Mouse (Mus musculus) embryo, embryonic 11 days (tissue): Measurements from ENCODE around the gene Gm45021.
"Not testable (repeated sequence)": the region's sequence is repeated elsewhere in the genome, so short reads cannot be mapped to it uniquely, and the experiment has no call there.

Source experiments
- DNase-seq: peaks from one replicate; pipeline ENCODE4 v3.0.0-alpha.2; 2015

Gm45021 gene

DNA sequence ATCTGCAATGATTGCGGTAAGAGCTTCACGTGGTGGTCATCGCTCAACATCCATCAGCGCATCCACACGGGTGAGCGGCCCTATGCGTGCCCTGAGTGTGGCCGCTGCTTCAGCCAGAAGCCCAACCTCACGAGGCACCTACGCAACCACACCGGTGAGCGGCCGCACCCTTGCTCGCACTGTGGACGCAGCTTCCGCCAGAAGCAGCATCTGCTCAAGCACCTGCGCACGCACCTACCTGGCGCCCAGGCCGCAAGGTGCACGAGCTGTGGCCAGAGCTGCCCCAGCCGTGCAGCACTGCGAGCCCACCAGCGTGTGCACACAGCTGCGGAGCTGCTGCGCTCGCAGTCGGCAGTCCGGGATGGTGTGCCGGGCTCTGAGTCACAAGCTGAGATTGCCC is 30.6 kb downstream of the Gm45021 start:
- no peak for DNase-seq

GRCm38 (mm10) chr6:48622186-48622843 is 32.9 kb downstream of the Gm45021 start:
- not testable (repeated sequence) for DNase-seq

- no peak for DNase-seq
Measured at GRCm38 (mm10) chr6:48623460-48623859, 34.0 kb downstream of the Gm45021 start.

GRCm38 (mm10) chr6:48626464-48626863 is 37.1 kb downstream of the Gm45021 start, which contains the start of gene AI854703:
AI854703 (plus strand) TSS chr6:48626764.
- DNase-seq, result no peak

DNA sequence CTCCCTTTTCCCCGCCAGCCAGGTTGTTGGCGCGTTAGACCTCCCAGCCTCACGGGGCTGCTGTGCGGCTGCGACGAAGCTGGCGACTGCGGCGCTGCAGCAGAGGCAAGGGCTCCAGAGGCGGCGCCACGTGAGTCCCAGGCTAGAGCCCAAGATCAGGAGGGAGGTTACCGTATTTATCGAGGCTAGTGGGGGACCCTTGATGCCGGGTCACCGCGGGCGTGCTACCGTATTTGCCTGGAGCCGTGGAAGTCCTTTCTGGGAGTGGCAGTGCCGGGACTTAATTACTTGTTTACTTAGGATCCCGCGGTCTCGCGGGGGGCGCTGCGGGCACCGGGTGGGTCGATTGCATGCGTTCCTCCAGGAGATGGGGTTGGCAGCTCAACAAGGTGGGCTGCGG is 37.6 kb downstream of the Gm45021 start:
- peak; percentile 85 for DNase-seq

GRCm38 (mm10) chr6:48627511-48627924 is 38.1 kb downstream of the Gm45021 start:
- no peak for DNase-seq

DNA sequence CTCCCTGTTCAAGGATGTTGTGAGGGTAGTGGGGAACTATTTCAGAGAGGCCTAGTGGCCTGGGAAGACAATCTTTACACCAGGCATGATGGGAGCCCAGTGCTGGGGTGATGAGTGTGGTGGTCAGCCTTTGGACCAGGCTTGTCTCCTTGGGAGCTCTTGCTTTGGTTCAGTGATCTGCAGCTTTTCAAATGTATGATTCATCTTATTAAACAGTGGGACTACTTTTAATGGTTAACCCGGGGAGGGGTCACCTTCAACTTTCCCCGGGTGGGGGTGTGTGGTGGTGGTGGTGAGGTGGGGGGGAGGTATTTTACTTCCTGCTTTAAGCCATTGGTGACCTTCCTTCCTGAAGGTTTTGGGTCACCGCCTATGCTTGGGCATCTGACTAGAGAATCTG is 39.0 kb downstream of the Gm45021 start:
- DNase-seq, result no peak

DNA sequence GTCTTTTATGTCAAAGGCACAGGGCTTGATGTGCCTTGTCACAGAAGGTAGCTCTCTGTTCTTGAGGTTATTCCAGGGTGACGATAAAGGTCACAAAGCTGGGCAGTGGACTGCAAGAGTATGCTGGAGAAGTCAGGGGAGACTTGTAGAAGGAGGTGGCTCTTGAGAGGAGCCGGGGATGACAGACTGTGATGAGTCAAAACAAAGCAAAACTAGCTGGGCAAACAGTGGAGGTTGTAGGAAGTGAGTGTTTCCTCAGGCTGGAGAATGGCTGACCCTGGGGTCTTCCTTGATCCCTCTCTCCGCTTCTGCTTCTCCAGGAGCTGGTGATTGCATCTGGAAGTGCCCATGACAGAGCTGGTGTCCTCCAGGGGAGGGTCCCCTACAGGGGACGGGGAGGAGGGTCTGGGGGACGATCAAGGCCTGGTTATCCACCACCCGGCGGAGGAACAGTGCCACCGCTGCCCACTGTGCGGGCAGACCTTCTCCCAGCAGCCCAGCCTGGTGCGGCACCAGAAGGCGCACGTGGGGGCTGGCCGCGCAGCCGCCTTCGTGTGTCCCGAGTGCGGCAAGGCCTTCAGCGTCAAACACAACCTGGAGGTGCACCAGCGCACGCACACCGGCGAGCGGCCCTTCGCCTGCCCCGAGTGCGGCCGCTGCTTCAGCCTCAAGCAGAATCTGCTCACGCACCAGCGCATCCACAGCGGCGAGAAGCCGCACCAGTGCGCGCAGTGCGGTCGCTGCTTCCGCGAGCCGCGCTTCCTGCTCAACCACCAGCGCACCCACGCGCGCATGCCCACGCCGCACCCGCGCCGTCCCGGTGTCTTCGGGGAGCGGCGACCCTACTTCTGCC is 39.6 kb downstream of the Gm45021 start:
- peak; percentile 62 for DNase-seq

GRCm38 (mm10) chr6:48629661-48630034 is 40.2 kb downstream of the Gm45021 start:
- no peak for DNase-seq

DNA sequence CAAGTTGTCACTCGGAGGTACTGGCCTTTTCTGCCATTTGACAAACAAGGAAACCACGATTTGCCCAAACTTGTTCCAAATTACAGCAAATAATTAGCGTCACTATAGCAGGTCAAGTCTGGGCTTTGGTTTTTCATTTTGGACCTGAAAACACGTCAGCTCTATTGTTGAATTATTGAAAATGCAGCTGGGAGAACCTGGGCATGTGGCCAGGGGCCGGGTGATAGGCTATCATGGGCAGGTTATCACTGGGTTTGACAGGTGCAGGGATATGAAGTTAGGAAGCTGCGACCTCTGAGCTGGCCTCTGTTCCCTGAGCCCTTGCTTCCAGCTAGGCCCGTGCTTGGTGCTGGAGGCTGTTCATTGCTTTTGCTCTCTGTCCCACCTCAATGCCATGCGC is 41.4 kb downstream of the Gm45021 start:
- no peak for DNase-seq

DNA sequence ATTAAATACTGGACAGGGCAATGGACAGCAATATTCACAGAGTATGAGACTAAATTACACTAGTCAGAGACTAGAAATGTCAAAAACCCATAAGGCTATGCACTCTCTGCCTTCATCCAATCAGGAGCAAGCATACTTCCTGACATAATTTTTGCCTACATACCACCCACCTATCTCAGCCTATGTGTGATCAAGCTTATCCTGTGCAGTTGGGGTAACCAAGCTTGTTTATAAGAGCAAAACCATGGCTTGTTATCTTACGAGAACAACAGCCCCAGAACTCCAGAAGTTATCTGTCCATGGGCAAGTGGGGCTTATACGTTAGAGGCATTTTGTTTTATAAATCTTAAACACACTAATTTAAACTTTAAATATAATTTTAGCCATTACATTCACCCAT is 45.7 kb downstream of the Gm45021 start:
- DNase-seq, result no peak

- peak; percentile 41 for DNase-seq
Measured at GRCm38 (mm10) chr6:48636515-48636914, 47.1 kb downstream of the Gm45021 start.

GRCm38 (mm10) chr6:48637811-48638500 is 48.5 kb downstream of the Gm45021 start:
- DNase-seq, result no peak

GRCm38 (mm10) chr6:48638553-48638952 is 49.1 kb downstream of the Gm45021 start:
- DNase-seq, result no peak

GRCm38 (mm10) chr6:48641391-48641790 is 52.0 kb downstream of the Gm45021 start:
- DNase-seq, result no peak

DNA sequence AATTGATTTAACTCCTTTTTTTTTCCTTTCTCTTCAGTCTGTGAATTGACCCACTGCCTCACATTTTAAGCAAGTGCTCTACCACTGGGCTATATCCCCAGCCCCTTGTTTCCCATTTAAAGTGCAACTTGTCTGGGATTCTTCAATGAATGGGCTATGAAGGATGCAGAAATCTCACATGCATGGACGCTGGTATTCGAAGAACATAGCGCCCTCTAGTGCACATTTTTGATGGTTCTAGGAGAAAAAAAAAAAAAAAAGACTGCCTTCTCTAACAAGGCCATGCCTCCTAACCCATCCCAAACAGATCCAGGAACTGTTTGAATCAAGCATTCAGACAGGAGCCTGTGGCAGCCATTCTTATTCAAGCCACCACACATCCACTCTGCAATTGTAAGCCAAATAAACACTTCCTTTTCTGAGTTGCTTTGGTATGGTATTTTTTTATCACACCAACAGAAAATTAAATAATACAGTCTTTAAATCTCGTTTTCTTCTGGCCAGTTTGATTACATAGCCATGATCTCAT is 53.4 kb downstream of the Gm45021 start:
- peak; percentile 88 for DNase-seq

DNA sequence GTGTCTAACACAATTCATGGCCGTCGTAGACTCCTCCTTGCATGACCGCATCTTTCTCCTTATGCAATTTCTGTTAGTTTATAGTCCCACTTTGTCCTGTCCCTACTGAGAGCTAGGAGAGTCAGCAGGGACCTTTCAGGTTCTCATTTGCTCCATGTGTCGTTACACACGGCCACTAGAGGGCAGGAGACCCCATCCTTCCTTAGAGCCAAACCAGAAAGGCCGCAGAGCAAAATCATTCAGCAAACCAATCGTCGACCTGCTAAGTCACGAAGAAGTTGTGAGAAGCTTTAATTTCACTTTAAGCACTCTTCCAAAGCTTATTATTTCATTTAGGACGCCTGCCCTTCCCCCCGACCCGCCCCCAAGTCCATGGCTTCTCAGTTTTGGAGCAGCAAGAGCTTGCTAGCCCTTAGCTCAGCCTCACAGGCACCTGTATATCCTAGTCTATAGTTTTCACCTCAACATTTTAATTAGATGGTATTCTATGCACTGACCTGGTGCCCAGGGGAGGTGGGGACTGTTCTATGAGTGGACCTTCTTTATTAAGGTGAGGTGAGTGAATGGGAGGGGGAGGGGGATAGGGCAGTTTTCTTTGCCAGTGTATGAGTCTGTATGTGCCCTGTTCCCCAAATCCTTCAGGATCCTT is 56.4 kb downstream of the Gm45021 start:
- DNase-seq, result peak; percentile 82

DNA sequence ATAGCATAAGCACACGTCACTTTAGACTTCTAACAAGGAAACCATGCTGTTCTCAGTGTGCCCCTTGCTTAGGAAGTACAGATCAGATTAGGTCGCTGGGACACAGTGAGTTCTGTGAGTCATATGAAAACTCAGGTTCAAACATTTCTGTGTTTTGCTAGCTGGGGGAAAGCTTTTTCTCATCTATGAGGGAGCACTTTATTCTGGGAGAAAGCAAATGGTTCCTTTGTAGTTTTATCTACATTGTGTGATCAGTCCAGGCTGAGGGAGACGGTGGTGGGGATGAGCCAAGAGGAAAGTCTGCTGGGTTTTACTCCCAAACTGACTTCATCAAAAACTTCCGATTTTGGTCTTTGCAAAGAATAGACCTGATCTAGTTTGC is 56.9 kb downstream of the Gm45021 start:
- no peak for DNase-seq

- peak; percentile 39 for DNase-seq
Measured at GRCm38 (mm10) chr6:48646995-48647394, 57.6 kb downstream of the Gm45021 start, which contains the start of gene Gimap8. Gimap8 (plus strand) TSS chr6:48647234.

DNA sequence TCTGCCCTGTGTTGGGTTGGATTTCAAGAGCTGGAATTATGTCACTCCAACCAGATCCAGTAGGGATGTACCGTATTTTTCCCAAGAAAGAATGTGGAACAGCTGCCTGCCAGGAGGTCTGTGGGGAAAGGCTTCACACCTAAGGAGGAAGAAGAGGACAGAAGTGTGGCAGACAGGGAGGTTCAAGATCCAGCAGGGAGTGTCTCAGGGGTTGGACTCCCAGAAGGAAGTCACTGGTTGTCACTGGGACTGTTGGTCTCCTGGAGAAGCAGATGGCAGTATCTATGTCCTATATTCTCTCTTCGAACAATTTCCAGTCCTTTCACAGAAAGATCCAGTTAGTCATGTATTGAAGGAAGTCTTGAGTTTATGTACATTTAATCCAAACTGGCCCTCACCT is 58.2 kb downstream of the Gm45021 start:
- DNase-seq, result no peak

DNA sequence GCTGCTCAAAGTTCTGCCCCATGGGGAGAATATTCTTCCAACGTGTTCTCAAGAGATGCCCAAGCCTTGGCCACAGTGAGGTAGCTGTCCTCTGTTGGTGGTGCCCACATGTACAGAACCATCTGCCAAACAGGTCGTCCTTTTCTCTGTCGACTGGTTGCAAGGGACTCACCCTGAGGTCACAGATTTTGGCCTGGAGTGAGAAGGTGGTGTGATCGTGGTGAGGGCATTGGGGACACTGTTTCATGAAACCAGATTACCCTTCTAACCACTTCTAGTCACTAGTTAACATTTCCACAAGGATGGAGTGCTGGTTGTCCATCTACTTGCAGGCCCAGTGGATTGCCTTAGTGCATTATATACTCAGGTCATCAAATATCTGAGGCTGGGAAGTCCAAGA is 59.4 kb downstream of the Gm45021 start:
- no peak for DNase-seq

DNA sequence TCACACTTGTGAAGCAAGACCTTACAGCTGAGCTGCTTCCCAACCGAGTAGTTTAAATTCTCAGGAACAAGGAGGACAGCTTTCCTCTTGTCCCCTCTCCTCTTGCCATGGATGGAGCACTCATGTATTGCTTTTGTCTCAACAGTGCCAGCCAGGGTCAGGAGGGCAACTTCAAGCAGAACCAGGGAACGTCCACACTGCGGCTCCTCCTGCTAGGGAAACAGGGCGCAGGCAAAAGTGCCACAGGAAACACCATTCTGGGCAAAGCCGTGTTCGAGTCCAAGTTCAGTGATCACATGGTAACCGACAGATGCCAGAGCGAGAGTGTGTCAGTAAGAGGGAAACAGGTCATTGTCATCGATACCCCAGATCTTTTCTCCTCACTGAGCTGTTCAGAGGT is 60.6 kb downstream of the Gm45021 start:
- no peak for DNase-seq

DNA sequence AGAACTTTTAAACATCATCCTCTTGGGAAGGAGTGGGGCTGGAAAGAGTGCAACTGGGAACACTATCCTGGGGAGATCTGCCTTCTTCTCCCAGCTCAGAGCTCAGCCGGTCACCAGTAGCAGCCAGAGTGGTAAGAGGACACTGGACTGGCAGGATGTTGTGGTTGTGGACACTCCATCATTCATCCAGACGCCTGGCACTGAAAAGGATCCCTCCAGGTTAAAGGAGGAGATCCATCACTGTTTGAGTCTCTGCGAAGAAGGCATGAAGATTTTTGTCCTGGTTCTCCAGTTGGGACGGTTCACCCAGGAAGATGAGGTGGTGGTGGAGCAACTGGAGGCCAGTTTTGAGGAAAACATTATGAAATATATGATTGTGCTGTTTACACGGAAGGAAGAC is 69.3 kb downstream of the Gm45021 start:
- no peak for DNase-seq
